Mouse (Mus musculus) frontal cortex, postnatal 36 days (tissue): Measurements from ENCODE around the gene B230118H07Rik.
"Not testable (repeated sequence)": the region's sequence is repeated elsewhere in the genome, so short reads cannot be mapped to it uniquely, and the experiment has no call there.

Source experiments
- DNase-seq, 2 experiments: peaks; one replicate each; pipeline ENCODE4 v3.0.0; 2022; ENCODE audit warnings: low spot score in 2 of 2

Gene B230118H07Rik

DNA sequence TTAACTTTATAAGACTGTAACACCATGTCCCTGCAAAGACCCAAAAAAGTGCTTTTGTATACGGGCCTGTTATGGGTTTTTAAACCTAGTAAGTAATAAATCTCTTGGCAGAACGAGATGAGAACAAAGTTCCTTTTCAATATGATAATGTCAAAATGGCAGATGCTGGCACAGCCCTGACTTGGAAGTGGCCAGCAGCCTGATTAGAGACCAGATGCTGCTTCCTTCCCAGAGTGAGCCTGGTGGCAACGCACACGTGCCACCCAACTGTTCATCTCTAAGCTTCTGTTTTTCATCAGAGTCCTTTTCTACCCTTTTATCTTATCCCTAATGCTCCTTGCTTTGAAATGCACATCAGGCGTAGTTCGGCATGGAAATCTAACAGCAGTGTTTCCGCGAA is 58.0 kb downstream of the B230118H07Rik start:
- DNase-seq, result no peak

DNA sequence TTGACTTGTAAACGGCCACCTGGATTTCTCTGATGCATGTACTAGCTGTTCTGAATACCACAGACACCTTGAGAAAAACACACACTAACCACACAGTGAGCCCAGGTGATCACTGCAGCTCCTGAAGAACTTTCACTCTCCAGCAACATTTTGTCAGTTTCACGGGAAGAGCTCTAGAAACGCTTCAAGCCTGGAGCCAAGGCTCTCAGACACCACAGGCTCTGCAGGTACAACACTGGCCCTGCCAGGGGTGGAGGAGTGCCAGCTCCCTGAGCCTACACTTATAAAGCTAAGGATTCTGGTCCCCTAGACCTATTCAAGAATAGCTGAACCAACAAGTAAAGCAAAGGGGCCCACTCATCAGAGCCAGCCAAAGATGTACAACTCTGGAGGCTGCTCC is 67.9 kb downstream of the B230118H07Rik start:
- no peak for DNase-seq

DNA sequence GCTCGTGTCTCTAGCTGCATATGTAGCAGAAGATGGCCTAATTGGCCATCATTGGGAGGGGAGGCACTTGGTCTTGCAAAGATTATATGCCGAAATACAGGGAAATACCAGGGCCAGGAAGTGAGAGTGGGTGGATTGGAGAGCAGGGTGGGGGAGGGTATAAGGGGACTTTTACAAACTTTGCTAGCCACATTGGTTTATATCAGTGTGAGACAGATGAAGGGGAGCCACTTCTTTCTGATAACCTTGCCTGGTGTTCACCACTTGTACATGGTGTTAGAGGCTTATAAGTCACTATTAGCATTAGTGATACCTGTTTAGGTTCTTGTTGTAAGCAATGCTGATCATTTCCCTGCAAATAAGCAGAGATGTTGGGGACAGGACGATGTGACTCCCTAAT is 68.4 kb downstream of the B230118H07Rik start:
- DNase-seq, result no peak

DNA sequence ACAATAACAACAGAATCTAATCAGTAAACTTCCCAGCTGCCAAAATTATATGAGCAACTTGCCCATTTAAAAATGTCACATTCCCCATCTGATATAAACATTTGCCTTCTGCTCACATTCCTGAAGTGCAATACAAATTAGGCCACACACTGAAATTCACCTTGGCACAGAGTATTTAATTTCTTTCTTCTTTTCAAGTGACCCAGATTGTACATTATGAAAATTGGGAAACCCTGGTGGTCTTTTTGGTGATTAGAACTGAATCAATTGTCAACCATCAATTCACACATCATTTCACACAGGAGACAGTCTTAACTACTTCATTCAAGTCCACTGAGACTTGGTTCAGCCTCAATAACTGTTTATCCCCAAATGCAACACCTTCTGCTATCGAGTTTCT is 68.9 kb downstream of the B230118H07Rik start:
- DNase-seq, result no peak

DNA sequence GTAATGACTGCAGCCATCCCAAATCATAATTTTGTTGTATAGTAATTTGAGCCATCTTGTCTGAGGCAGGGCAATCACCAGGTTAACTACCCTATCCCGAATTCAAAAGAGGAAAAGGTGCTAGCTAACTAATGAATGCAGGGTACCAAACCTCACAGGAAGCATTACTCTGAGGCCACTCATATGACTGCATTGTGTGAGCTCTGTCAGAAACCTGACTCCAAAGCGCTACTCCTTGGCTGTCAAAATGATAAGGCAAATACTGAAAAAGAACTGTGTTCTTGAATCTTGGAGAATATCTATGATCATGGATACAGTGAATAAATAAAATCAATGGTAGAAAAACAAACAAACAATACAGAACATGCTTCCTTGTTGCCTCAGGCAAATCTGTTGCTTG is 69.3 kb downstream of the B230118H07Rik start:
- DNase-seq, result no peak

DNA sequence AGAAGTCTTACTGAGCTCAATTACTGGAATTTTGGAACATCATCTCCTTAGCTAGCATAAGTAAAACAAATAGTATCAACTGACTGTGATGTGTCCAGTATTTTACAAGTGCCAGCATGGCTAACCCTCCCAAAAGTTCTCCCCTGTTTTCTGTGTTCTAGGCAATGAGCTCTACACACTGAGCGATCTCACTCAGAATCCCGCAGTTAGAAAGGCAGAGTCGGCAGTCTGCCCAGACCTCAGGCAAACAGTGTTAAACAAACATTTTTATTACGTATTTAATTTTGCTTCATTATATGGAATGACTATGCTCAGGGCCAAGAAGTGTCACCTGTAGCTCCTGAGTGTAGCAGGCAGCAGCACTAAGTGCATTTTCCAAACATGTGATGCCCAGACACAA is 72.1 kb downstream of the B230118H07Rik start:
- no peak for DNase-seq

DNA sequence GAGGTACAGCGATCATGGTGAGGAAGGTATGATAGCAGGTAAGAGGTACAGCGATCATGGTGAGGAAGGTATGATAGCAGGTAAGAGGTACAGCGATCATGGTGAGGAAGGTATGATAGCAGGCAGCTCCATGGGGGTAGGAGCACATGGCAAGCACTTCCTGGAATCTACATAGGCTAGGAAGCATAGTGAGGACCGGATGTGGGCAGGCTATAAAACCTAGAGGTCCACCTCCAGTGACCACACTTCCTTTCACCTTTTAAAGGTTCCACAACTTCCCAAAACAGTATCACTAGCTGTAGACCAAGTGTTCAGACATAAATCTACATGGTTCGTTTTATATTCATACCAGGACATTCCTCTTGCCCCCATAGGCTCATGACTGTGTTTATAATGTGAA is 80.1 kb downstream of the B230118H07Rik start:
- DNase-seq, result no peak

DNA sequence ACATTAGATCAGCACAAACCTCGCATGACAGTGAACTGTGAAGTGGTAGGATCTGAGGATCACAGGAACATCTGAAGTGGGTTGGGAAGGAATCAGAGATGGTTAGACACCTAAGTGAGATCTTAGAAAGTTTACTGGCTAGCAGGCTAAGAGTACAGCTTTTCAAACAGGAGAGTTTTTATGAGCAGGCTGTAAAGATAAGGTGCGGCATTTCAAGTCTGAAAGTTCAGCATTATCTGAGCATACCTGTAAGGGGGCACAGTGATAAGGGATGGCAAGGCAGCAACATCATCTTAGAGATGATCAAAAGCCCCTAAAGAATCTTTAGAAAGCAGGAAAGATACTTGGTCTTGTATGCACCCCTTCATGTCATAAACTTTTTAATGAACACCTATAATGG is 81.8 kb downstream of the B230118H07Rik start:
- no peak for DNase-seq

DNA sequence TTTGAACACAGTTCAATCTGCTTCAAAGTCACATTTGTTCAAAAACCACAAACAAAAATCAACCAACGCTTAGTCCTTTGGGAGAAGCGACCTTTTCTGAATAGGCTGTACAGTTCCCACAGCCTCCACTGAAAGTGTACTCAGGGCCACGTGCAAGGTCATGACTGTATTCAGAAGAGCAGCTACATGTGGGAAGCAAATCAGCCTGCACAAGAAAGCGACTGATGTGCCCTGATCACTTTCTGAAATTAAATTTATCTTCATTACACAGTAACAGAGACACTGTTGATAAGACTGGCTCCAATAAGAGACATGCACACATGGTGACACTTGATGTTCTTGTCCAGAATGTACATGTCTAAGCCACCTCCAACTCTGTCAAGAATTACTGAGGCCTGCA is 85.6 kb downstream of the B230118H07Rik start:
- no peak for DNase-seq

DNA sequence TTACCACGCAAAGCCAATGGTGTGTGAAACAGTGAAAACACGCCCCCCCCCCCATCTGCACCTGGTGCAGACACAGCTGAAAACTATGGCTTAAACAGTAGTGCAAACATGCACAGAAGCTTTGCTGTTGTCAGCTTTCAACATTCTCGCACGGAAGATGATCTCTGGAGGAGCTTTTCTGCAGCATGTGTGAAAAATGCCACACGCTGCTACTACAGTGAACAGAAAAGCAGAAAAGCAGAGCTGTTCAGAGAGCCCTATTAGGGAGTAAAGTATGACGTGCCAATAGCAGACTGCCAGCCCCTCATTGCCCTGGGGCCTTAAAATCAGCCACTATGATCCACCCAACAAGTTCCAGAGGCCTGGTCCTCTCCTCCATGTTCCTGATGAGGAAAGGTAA is 86.1 kb downstream of the B230118H07Rik start:
- DNase-seq, result no peak

DNA sequence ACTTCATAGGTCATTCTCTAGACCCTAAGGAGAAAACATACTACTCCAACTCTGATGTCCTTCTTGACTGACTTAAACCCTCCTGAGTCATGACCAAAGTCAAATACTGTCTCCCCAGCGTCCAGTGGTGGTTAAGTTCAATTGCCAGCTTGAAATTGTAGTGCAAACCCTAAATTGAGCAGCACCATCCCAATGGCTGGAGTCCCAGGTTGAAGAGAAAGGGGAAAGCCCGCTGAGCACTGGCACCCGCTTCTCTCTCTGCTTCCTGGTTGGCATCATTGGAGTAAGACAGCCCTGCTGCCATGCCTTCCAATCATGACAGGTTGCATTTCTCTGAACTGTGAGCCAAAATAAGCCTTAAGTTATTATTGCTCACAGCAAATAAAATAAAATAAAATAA is 89.9 kb downstream of the B230118H07Rik start:
- DNase-seq, result no peak

DNA sequence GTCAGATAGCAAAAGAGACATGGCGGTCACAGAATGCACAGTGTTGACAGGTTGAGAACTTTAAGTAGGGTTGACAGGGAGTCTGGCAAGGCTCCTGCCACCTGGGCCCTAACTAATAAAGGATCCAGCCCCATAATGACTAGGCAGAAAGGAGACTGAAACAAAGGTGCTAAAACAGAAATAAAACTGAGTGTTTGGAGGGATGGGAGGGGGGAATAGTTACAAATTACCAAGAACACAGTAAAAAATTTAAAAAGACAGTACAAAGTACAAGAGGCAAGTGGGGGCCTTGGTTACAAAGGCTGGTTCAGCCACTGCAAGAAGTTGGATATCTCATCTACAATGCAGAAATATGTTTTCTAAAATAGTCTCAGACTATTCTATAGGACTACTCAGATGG is 93.4 kb downstream of the B230118H07Rik start:
- DNase-seq, result no peak

DNA sequence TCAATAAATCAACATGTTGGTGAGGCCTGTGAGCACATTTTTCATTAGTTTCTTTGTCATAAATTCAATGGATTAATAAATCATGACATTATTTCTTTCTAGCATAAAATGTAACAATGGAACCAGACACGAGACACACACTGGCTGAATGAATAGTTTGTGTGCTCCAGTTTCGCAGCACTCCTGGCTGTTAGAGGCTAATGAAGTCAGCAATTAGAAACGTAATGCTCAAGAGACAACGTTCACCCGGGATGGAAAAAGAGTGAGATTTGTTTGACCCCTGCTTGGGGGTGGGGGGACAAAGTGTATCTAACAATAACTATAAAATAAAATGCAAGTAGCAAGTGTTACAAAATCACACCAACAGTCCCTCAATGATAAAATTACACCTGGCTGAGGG is 95.5 kb downstream of the B230118H07Rik start:
- DNase-seq, result no peak

DNA sequence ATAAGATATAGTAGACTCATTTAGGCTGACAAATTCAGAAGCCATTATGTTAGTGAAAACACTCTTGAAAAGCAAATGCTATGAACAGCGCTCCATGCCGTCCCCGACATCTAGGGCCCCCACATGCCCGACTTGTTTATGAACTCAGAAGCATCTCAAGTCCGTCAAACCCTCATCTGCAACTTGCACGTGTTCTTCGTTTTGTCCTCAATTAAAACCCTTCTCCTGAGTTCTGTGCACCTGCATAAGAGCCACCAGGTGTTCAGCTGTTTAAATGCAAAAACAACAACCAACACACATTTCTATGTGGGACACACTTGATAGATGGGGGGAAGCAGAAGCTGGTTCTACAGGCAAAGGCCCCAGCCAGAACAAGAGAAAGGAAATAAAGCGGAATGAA is 97.0 kb downstream of the B230118H07Rik start:
- DNase-seq, result no peak

DNA sequence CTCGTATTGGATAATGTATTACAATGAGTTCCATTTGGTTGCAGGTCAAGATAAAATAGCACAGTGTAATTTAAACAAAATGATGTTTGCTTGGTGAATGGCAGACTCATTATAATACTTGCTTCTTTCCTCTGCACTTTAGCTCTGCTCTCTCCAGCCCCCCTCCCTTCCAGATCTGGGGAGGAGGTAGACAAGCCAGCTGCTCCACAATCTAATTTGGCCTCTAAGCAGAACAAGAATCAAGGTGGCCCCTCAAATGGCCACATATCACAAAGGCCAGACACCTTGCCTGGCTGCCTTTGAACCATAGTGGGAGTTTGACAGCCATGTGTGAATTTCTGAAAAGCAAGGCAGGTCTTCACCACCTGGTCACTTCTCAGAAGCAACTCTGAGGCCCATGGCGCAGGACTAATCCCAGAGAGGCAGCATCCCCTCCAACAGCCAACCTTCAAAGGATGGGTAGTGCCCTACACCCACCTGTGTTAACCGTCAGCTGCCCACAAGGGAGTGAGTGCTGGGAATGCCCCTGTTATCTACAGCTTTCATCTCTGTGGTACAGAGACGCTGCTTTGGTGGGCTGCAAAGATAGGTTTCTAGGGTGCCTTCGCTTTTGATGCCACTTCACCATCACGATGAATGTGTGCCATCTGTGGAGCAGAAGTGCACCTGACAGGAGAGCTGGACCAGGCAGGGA is 98.2 kb downstream of the B230118H07Rik start:
- DNase-seq, result no peak

DNA sequence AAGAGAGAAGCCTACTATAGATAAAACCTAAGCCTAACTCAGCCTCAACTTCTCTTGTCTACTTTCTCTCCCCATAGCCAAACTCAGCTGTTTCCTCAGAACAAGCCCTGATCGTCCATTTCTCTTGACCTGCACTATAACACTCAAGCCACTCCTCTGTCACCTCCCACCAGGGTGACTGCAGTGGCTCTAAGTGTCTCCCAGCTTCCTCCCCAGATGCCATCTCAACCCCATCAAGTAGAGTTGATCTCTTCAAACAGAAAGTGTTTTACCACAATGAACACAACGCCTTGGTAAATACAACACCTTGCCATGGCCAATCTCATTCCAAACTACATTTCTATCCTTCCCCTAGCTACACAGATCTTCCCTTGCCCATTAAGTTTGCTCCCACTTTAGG is 99.2 kb downstream of the B230118H07Rik start:
- no peak for DNase-seq

DNA sequence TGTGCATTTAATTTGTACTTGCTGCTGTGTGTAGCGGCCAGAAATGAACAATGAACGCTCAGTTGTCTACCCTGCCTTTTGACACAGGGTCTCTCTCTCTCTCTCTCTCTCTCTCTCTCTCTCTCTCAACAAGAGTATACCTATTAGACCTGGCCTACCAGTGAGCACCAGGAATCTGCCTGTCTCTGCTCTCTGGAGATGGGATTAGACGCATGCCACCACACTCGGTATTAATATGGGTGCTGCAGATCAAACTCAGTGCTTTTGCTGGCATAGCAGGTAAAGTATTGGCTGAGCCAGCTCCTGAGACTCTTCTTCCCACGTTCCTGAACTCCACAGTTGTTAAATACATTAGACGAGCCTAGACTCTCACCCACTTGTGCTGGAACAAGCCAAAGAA is 100.5 kb downstream of the B230118H07Rik start:
- no peak for DNase-seq

DNA sequence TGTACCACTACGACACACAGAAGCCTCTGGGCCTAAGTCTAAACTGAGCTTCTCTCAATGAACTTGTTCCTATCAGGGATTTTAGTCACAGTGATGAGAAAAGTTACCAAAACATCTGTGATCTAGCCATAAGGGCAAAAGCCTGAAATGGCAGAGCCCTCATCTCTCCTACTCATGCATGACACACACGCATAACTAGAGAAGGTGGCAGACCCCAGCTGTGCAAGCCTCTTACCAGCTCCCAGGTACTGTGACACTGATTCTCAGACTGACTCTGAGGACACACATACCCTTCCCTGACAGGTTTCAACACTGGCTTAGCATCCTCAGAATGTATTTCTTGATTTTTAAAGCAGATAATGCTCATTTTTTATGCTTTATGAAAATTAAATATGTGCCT is 103.7 kb downstream of the B230118H07Rik start:
- DNase-seq, result no peak

DNA sequence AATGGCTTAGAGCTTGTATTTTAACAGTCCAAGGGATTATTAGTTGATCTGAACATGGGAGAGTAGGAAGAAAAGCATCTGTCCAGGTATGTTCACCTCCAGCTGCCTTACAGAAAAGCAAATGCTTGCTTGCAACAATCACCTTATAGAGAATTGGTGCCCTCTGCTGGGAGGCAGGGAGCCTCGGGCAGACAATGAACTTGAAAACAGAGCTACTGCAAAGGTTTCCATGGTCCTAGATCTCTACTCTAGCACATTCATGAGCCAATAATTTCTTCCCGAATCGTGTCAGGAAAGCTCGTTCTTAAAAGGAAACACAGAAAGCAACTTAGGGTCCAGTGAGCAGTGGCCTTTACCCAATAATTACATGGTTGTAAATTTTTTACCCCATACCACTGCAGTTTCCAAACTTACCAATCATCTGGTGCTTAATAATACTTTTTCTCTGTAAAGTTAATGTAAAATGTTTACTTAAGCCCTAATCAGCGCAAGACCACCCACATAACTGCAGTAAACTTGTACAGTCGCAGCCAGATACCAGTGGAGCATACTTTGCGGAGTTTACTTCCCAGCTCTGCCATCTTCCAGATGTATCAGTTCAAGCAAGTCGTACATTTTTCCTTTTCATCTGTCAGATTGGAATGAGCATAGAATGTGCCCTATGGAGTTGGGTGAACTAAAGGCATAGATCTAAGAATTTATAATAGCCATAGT is 105.5 kb downstream of the B230118H07Rik start:
- no peak for DNase-seq

DNA sequence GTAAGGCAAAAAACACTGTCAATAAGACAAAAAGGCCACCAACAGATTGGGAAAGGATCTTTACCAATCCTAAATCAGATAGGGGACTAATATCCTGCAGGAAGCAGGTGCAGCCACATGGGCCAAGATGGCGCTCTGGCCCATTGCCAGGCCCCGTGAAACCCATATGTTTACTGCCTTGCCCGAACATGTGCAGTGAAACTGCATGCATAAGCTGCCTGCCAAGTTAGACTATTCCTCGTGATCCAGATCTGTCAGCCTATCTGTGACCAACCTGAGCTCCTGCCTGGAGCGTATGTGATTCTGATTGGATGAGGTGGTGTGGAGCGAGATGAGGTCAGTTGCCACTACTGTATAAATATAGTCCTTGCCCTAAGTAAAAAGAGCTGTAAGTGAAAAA is 112.4 kb downstream of the B230118H07Rik start:
- not testable (repeated sequence) for DNase-seq

DNA sequence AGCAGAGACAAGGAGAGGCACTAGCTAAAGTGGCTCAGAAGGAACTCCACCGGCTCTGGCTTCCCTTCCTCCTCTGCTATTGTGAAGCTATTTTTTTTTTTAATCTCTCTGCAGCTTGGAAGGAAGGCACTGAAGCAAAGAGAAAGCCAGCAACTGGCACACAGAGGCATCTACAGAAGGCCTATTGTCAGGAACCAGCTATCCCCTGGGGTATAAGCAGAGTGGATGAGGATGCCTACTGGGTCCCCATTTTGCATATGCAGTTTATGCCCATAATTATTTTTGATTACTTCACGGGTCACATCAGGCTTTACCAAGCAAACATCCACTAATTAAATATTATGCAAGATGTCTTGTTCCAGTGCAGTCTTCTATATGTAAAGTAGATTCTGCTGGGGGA is 115.6 kb downstream of the B230118H07Rik start:
- no peak for DNase-seq

DNA sequence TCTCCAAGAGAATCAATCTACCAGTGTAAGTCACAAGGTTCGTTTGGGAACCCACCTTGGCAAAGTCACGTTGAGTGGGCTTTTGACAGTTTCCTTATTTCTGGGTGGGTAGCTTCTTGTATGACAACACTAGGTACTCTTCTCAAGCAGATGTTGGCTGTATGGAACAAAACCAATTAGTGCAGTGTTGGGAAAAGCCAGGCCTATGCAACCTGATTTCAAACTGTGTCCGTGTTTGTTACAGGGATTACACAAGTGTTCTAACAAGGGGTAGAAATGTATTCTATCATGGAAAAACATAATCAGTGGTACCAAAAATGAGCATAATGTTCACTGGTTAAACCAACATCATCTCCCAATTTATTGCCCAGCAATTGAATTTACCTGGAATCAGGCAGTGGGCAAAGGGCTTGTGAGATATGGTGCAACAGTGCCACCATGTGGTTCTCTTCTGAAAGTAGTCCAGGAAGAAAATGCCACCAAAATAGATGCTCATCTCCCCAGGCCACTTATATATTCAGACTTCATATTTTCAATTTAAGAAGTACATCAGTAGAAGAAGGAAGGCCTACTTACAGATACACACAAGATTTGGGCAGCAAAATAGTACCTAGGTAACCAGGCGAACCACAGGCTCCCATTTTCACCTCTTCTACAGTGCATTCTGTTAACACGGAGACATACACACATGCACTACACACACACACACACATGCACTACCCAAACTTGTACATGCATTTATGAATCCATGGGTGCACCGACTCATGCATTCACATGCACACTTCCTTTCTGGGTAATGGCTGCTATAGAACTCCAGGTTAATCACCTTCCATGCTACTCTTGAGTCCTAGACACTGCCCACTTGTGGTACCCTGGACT is 123.6 kb downstream of the B230118H07Rik start:
- peak; percentile 47 to 67 for DNase-seq

DNA sequence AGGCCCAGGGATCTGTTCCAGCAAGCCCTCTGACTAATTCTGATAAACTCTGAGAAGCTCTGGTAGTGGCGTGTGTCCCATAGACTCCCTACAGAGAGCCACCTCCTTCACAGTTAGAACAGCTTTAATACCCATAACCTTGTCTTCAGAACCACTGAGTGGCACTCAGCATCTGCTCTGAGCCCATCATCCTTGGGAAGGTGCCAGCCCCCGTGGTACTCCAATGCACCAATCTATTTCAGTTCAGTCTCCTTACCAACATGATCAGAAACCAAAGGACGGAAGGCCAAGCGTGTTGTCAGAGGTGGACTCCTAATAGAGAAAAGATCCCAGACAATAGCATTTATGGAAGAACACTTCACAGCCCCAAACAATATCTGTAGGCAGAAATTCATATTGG is 124.2 kb downstream of the B230118H07Rik start:
- DNase-seq, result no peak
